Mouse (Mus musculus) brown adipose tissue, adult 24 weeks (tissue): ENCODE data around the gene Nr1d1. TPM values are rescaled to one million over a fixed set of nuclear protein-coding genes. Genes with fewer than 3 reads are reported as not detected.

Source experiments
- H3K27ac ChIP-seq: fragments of 200-500 bp; replicated peaks from 2 replicates; pipeline ENCODE4 v1.5.1; 2012; ENCODE audit warnings: low read depth, mild to moderate bottlenecking, low read length
- H3K4me1 ChIP-seq: fragments of 200-500 bp; 2 replicates; pipeline ENCODE4 v1.6.1; 2012; ENCODE audit warnings: low read length, mixed read lengths; ENCODE audit not compliant: control insufficient read depth, insufficient read depth, insufficient read length
- H3K4me3 ChIP-seq: fragments of 200-500 bp; 2 replicates; pipeline ENCODE4 v1.5.1; 2012; ENCODE audit warnings: low read depth, mild to moderate bottlenecking, low read length, moderate library complexity; ENCODE audit not compliant: insufficient read depth
- polyA plus RNA-seq: library from polyadenylated mRNA; stranded (reverse); fragments of >200 nt; gene quantifications from 2 replicates; pipeline ENCODE4 v1.2.4, GENCODE M21; 2012; ENCODE audit not compliant: missing spikeins, insufficient read depth, insufficient read length

Nr1d1 gene
- polyA plus RNA-seq, 1 experiment: 90.9 TPM

- H3K4me1 ChIP-seq: peaks cover 30% of the 10 kb centered on the region
- peak overlapping the region; percentile 41 for H3K4me3 ChIP-seq
- H3K27ac ChIP-seq: peak overlapping the region; percentile 85
Measured at GRCm38 (mm10) chr11:98782651-98783235, 7.6 kb upstream of the Nr1d1 start.

- peak overlapping the region; percentile 71 for H3K27ac ChIP-seq
- H3K4me1 ChIP-seq: peaks cover 26% of the 10 kb centered on the region
- 0 out of 2 replicates have a peak overlapping the region, but pooled peaks have one; percentile 4 for H3K4me3 ChIP-seq
Measured at GRCm38 (mm10) chr11:98781851-98782512, 6.8 kb upstream of the Nr1d1 start.

GRCm38 (mm10) chr11:98777888-98778287 lies 2.8 kb upstream of the Nr1d1 start:
- Histone ChIP-seq H3K4me1 (peaks cover 14% of the 10 kb centered on the region), H3K27ac (peak overlapping the region; percentile 94), H3K4me3 (no peak overlapping the region)

GRCm38 (mm10) chr11:98776843-98777590 lies 1.9 kb upstream of the Nr1d1 start:
- Histone ChIP-seq H3K4me3 (peak overlapping the region; percentile 56), H3K4me1 (peaks cover 10% of the 10 kb centered on the region), H3K27ac (peak overlapping the region; percentile 98)

GRCm38 (mm10) chr11:98776052-98776764 lies 1.1 kb upstream of the Nr1d1 start:
- Histone ChIP-seq H3K4me1 (peaks cover 11% of the 10 kb centered on the region), H3K4me3 (peak overlapping the region; percentile 56), H3K27ac (peak overlapping the region; percentile 98)

- Histone ChIP-seq H3K4me3 (peak overlapping the region; percentile 56), H3K4me1 (peaks cover 15% of the 10 kb centered on the region), H3K27ac (peak overlapping the region; percentile 98)
Measured at GRCm38 (mm10) chr11:98775348-98776051, 367 bp upstream of the Nr1d1 start.

- H3K27ac ChIP-seq: peak overlapping the region; percentile 99
- H3K4me1 ChIP-seq: peaks cover 28% of the 10 kb centered on the region
- H3K4me3 ChIP-seq: peak overlapping the region; percentile 89
Measured at GRCm38 (mm10) chr11:98773635-98774295, 1.4 kb downstream of the Nr1d1 start.

- Histone ChIP-seq H3K4me3 (peak overlapping the region; percentile 64), H3K4me1 (peaks cover 28% of the 10 kb centered on the region), H3K27ac (peak overlapping the region; percentile 99)
Measured at GRCm38 (mm10) chr11:98772667-98773171, 2.4 kb downstream of the Nr1d1 start.

GRCm38 (mm10) chr11:98771844-98772525 lies 3.1 kb downstream of the Nr1d1 start:
- Histone ChIP-seq H3K4me3 (peak overlapping the region; percentile 64), H3K4me1 (peaks cover 28% of the 10 kb centered on the region), H3K27ac (peak overlapping the region; percentile 99)

GRCm38 (mm10) chr11:98771131-98771530 lies 4.0 kb downstream of the Nr1d1 start:
- Histone ChIP-seq H3K27ac (peak overlapping the region; percentile 13; the same call in 1 of the 2 replicates), H3K4me1 (peaks cover 28% of the 10 kb centered on the region), H3K4me3 (peak overlapping the region; percentile 64)

- peaks cover 25% of the 10 kb centered on the region for H3K4me1 ChIP-seq
- 0 out of 2 replicates have a peak overlapping the region, but pooled peaks have one; percentile 4 for H3K27ac ChIP-seq
- H3K4me3 ChIP-seq: peak overlapping the region; percentile 6; the same call in 1 of the 2 replicates
Measured at GRCm38 (mm10) chr11:98770096-98770975, 4.8 kb downstream of the Nr1d1 start.

GRCm38 (mm10) chr11:98769007-98769954 lies 5.9 kb downstream of the Nr1d1 start:
- peak overlapping the region; percentile 10; the same call in 1 of the 2 replicates for H3K27ac ChIP-seq
- H3K4me1 ChIP-seq: peaks cover 33% of the 10 kb centered on the region
- no peak overlapping the region for H3K4me3 ChIP-seq
